Mouse (Mus musculus) forebrain, embryonic 11.5 days (tissue): ENCODE results near the gene Nxph1. TPM values are rescaled to one million over a fixed set of nuclear protein-coding genes. Genes with fewer than 3 reads are reported as not detected.

ENCODE experiments used
- ATAC-seq: fragments of 200-750 bp; cut with Nextera tagmentation; replicated peaks from 2 replicates; pipeline ENCODE4 v1.8.0; 2017; ENCODE audit warnings: moderate TSS enrichment; ENCODE audit not compliant: low FRiP score
- DNase-seq: peaks from one replicate; pipeline ENCODE4 v3.0.0-alpha.2; 2017; ENCODE audit warnings: low spot score
- H3K27ac ChIP-seq: fragments of 300-500 bp; sonication (generic); 2 replicates; pipeline ENCODE4 v1.5.1; 2014; ENCODE audit warnings: low read depth, low read length
- H3K27me3 ChIP-seq: fragments of 300-500 bp; sonication (generic); 2 replicates; pipeline ENCODE4 v1.6.1; 2014; ENCODE audit warnings: mild to moderate bottlenecking, low read length, mixed read lengths; ENCODE audit not compliant: control insufficient read depth, insufficient read depth
- H3K36me3 ChIP-seq: fragments of 300-500 bp; sonication (generic); 2 replicates; pipeline ENCODE4 v1.6.1; 2014; ENCODE audit warnings: mild to moderate bottlenecking, low read length, moderate library complexity, mixed read lengths; ENCODE audit not compliant: control insufficient read depth, insufficient read depth
- H3K4me1 ChIP-seq: fragments of 300-500 bp; sonication (generic); replicated peaks from 2 replicates; pipeline ENCODE4 v1.6.1; 2014; ENCODE audit warnings: low read length, mixed read lengths; ENCODE audit not compliant: control insufficient read depth, insufficient read depth
- H3K4me2 ChIP-seq: fragments of 300-500 bp; sonication (generic); 2 replicates; pipeline ENCODE4 v1.6.1; 2014; ENCODE audit warnings: low read depth, mild to moderate bottlenecking, low read length, moderate library complexity, mixed read lengths; ENCODE audit not compliant: severe bottlenecking
- H3K4me3 ChIP-seq: fragments of 300-500 bp; sonication (generic); 2 replicates; pipeline ENCODE4 v1.5.1; 2014; ENCODE audit warnings: low read depth, low read length
- H3K9ac ChIP-seq: fragments of 300-500 bp; sonication (generic); 2 replicates; pipeline ENCODE4 v1.6.1; 2014; ENCODE audit warnings: low read length
- H3K9me3 ChIP-seq: fragments of 300-500 bp; sonication (generic); 2 replicates; pipeline ENCODE4 v1.6.1; 2016; ENCODE audit warnings: low read length, mixed read lengths; ENCODE audit not compliant: control insufficient read depth
- WGBS: fragments of 180-500 bp; shearing (Covaris S2); extraction: QIAGEN DNeasy Blood & Tissue Kit; methylation state at CpG from one replicate; pipeline ENCODE4 v1.1.7; 2014; 5-methylcytosine and 5-hydroxymethylcytosine counted together
- polyA plus RNA-seq: library from polyadenylated mRNA; unstranded; fragments of >200 nt; fragmentation: Nextera tagmentation; extraction: Ambion mirVana; gene quantifications from 2 replicates; pipeline ENCODE4 v1.2.1, GENCODE M21; 2014

Gene Nxph1
- 4.9 and 6.9 TPM in 2 replicates for polyA plus RNA-seq

- DNase-seq: no peak
- H3K4me2 ChIP-seq: peak within 1 kb of the TSS; percentile 66
Measured at GRCm38 (mm10) chr6:8948131-8948470, at the start of gene Nxph1. TSS of gene Nxph1 (plus strand) at chr6:8948431.

GRCm38 (mm10) chr6:8900021-8900728, 48.1 kb upstream of the Nxph1 start:
- Histone ChIP-seq H3K36me3 (no peaks in the 10 kb centered on the region), H3K9ac (no peak overlapping the region), H3K4me2 (no peak overlapping the region), H3K4me3 (no peak overlapping the region), H3K4me1 (peaks cover 4% of the 10 kb centered on the region; the same call in 1 of the 2 replicates), H3K27me3 (no peaks in the 10 kb centered on the region), H3K9me3 (no peaks in the 10 kb centered on the region), H3K27ac (no peak overlapping the region)
- ATAC-seq: no peak
- 73% methylated on average over 7 of the region's 7 CpGs for WGBS
- no peak for DNase-seq

More at GRCm38 (mm10) chr6:8948131-8948470, at the start of gene Nxph1:
- Histone ChIP-seq H3K36me3 (no peaks in the 10 kb centered on the region), H3K4me1 (peaks cover 5% of the 10 kb centered on the region; the same call in 1 of the 2 replicates), H3K9me3 (no peaks in the 10 kb centered on the region), H3K4me3 (peak within 1 kb of the TSS; percentile 42), H3K27me3 (peaks cover 54% of the 10 kb centered on the region), H3K9ac (0 out of 2 replicates have a peak within 1 kb of the TSS, but pooled peaks have one; percentile 2), H3K27ac (no peak within 1 kb of the TSS)
- ATAC-seq: peak; percentile 21
- 1% methylated on average over 16 of the region's 16 CpGs for whole genome bisulfite sequencing

- WGBS: 13% methylated on average over 2 of the region's 2 CpGs
- no peaks in the 10 kb centered on the region for H3K9me3 ChIP-seq
Measured at GRCm38 (mm10) chr6:8900729-8901122, 47.5 kb upstream of the Nxph1 start.

DNA sequence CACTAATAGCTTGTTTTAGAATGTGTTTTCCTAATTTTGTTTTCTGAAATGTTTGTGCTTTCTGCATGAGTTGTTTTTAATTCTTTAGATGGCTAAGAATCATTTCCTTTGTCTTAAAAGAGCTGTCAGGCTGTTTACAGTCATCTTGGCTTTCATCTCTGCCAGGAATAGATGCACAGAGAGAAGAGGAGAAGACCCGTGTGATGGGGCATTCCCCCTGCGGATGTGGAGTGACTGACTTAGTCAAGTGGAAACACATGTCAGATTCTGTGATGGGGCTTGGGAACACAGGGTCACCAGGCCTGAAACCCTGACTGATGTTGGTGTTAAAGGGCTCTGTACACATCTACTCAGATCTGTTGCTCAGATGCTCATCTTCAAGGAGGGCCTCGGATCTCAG, 40.3 kb upstream of the Nxph1 start:
- Histone ChIP-seq H3K4me3 (no peak overlapping the region), H3K36me3 (no peaks in the 10 kb centered on the region), H3K4me2 (no peak overlapping the region), H3K9me3 (no peaks in the 10 kb centered on the region), H3K4me1 (no peaks in the 10 kb centered on the region), H3K27ac (no peak overlapping the region), H3K9ac (no peak overlapping the region), H3K27me3 (no peaks in the 10 kb centered on the region)
- WGBS: 82% methylated on average over 3 of the region's 3 CpGs
- DNase-seq: no peak
- ATAC-seq: no peak

More at GRCm38 (mm10) chr6:8900729-8901122, 47.5 kb upstream of the Nxph1 start:
- ATAC-seq (peak; percentile 76), DNase-seq (no peak)
- H3K36me3 ChIP-seq: no peaks in the 10 kb centered on the region
- no peak overlapping the region for H3K27ac ChIP-seq
- H3K4me3 ChIP-seq: no peak overlapping the region
- H3K9ac ChIP-seq: no peak overlapping the region
- no peaks in the 10 kb centered on the region for H3K27me3 ChIP-seq
- H3K4me2 ChIP-seq: no peak overlapping the region
- H3K4me1 ChIP-seq: peaks cover 4% of the 10 kb centered on the region; the same call in 1 of the 2 replicates

DNA sequence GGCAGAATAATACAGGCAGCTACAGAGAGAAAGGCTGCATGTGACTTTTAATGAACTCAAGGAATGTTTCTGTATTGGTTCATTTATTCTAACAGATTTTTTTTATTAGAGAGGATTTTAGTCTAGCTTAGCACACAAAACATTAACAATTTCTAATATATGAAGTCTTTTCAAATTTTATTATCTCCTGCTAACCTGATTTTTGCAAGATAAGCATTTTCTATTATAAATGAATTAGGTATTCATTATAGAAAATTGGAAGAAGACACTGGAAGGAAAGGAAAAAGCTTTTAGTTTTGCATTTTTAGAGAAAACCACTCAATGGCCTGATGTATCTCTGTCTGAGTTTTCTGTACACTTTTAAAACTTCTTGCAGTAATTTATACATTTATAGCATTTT, 34.8 kb upstream of the Nxph1 start:
- H3K9ac ChIP-seq: no peak overlapping the region
- no peak overlapping the region for H3K4me2 ChIP-seq
- no peaks in the 10 kb centered on the region for H3K9me3 ChIP-seq
- no peak for ATAC-seq
- H3K4me1 ChIP-seq: no peaks in the 10 kb centered on the region
- H3K27ac ChIP-seq: no peak overlapping the region
- no peak overlapping the region for H3K4me3 ChIP-seq
- H3K27me3 ChIP-seq: no peaks in the 10 kb centered on the region
- H3K36me3 ChIP-seq: no peaks in the 10 kb centered on the region
- DNase-seq: no peak

DNA sequence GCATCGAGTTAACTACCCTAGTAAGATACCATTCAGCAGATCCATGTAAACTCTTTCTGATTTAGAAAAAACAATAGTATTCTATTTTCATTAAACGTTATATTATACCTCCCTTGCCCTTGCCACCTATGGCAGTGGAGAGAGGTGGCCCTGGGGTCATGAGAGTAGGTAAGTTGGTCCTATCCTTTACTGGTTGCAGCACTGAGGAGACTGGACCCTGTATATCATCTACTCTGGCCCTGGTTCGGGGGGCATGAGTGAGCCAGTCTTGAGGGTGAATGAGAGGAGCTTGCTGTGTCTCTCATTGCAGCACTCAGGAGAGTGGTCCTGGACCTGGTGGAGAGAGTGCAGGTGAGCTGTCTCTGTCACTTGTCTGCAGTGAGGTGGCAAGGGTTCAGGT, 33.5 kb upstream of the Nxph1 start:
- no peak for ATAC-seq

GRCm38 (mm10) chr6:8924481-8924880, 23.8 kb upstream of the Nxph1 start:
- Histone ChIP-seq H3K4me2 (no peak overlapping the region), H3K9me3 (no peaks in the 10 kb centered on the region), H3K27me3 (no peaks in the 10 kb centered on the region), H3K27ac (no peak overlapping the region), H3K4me1 (no peaks in the 10 kb centered on the region), H3K9ac (no peak overlapping the region), H3K4me3 (no peak overlapping the region), H3K36me3 (no peaks in the 10 kb centered on the region)
- WGBS: 80% methylated on average over 6 of the region's 6 CpGs
- ATAC-seq: no peak
- DNase-seq: no peak

More for the DNA sequence above, 33.5 kb upstream of the Nxph1 start:
- DNase-seq: no peak
- WGBS: 87% methylated on average over 3 of the region's 3 CpGs
- Histone ChIP-seq H3K4me3 (no peak overlapping the region), H3K9ac (no peak overlapping the region), H3K27me3 (no peaks in the 10 kb centered on the region), H3K27ac (no peak overlapping the region), H3K36me3 (no peaks in the 10 kb centered on the region), H3K9me3 (no peaks in the 10 kb centered on the region), H3K4me1 (no peaks in the 10 kb centered on the region), H3K4me2 (no peak overlapping the region)

DNA sequence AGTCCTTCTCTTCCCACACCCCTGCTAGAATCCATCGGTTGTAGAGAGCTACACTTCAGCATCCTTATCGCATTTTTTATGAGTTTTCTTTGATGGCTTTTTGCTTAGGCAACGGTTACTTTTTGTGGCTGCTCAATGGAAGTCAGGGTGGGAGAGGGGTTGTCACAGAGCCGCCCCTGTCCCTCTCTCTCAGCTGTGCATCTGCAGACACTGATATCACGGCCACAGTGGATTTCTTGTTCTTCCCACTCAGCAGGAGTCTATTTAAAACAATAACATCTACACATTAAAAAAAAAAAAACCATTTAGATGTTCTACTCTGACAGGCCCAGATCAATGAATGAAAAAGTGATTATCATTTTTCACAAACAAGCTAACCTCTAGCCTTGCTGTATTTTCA, 13.0 kb upstream of the Nxph1 start:
- H3K36me3 ChIP-seq: no peaks in the 10 kb centered on the region
- ATAC-seq (no peak), DNase-seq (no peak)
- H3K4me3 ChIP-seq: no peak overlapping the region
- H3K9ac ChIP-seq: no peak overlapping the region
- WGBS: 47% methylated on average over 5 of the region's 5 CpGs
- H3K4me2 ChIP-seq: no peak overlapping the region
- H3K27me3 ChIP-seq: no peaks in the 10 kb centered on the region
- H3K4me1 ChIP-seq: no peaks in the 10 kb centered on the region
- H3K27ac ChIP-seq: no peak overlapping the region
- no peaks in the 10 kb centered on the region for H3K9me3 ChIP-seq

DNA sequence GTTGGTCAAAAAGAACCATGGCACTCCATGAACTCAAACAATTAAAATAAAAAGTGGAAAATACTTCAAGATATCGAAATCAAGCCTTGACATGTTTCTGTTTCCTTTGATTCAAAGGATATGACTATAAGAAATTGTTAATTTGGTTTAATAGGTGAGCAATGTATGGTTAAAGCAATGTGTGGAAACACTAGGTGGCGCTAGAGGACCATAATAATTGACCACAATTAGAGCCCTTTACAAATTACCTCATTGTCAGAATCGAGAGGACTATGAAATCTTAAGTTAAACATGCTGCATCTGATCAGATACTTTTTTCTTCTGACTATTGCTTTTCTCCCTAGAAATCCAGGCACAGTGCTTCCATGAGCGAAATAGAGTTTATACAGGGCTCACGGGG, 12.5 kb upstream of the Nxph1 start:
- Histone ChIP-seq H3K36me3 (no peaks in the 10 kb centered on the region), H3K27ac (no peak overlapping the region), H3K9me3 (no peaks in the 10 kb centered on the region), H3K27me3 (no peaks in the 10 kb centered on the region), H3K4me3 (no peak overlapping the region), H3K9ac (no peak overlapping the region), H3K4me1 (no peaks in the 10 kb centered on the region), H3K4me2 (no peak overlapping the region)
- DNase-seq: peak; percentile 63
- 15% methylated on average over 5 of the region's 5 CpGs for whole genome bisulfite sequencing
- ATAC-seq: peak; percentile 86
